Mouse (Mus musculus): Measurements from ENCODE around the gene Ms4a4a.
"Not testable (repeated sequence)": the region's sequence is repeated elsewhere in the genome, so short reads cannot be mapped to it uniquely, and the experiment has no call there.

Gene Ms4a4a

DNA sequence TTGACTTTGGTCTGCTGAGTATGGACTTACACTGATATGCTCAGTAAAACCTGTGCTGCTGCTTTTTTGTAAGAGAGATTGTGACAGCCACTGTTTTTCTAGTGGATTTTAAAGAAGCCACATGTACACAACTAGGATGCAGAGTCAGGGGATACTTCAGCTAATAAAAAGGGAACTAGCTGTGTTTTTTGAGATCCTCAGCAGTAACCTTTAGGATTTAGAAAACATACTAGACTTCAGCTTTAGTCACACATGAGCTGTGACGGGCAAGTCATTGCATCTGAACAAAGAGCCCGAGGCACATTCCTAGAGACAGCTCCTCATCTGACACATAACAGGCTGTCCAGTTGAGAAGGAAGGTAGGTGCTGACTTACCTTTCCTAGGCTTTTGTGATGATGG lies at the start of gene Ms4a4a:
Gene Ms4a4a, plus strand, starts transcription at position 251 of the 400 bp plus-strand sequence.
- no peak for DNase-seq (ENCODE audit: low read depth)

DNA sequence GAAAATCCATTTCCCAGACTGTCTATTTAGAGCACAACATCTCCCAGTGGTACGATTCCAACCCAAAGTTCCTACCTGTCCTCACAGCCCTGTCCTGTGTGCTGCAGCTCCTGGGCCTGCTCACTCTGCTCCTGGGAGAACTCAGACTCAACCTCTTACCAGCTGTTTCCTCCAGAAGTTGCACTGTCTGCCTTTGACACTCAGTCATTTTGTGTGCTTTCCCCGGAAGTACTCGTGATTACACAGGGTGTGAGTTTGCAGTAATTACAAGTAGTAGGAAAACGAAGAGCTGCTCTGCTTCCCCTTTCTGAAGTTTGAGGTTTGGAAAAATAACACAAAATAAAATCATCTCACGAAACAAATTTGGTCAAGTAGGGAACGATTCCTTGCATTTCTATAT lies 39.4 kb upstream of the Ms4a4a start, which contains the start of gene Ms4a7:
Gene Ms4a7, minus strand, starts transcription at position 215 of the 400 bp plus-strand sequence.
- no peak for DNase-seq (ENCODE audit: low read depth)

- DNase-seq (ENCODE audit: low read depth) = no peak
Observed at GRCm38 (mm10) chr19:11343147-11343546, 32.2 kb upstream of the Ms4a4a start.

GRCm38 (mm10) chr19:11343992-11344391 lies 31.3 kb upstream of the Ms4a4a start:
- no peak for DNase-seq (ENCODE audit: low read depth)

- no peak for DNase-seq (ENCODE audit: low read depth)
Observed at GRCm38 (mm10) chr19:11349698-11350481, 25.4 kb upstream of the Ms4a4a start.

DNA sequence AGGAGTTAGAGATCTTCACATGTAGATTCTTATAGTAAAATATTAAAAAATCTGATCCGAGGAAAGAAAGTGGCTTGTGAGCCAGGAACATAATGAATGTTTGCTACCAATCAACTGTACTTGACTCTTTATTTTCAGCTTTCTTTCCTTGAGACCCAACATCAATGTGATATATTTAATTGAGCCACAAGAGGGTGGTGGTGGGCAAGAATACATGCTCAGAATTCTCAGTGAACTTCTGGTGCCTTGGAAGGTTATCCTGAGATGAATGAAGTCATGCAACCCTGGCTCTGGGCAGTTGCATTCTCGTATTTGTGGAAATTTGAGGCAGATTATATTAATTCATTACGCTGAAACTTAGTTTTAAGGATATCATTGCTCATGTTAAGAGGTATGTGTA lies 23.4 kb upstream of the Ms4a4a start:
- DNase-seq (ENCODE audit: low read depth) = no peak

DNA sequence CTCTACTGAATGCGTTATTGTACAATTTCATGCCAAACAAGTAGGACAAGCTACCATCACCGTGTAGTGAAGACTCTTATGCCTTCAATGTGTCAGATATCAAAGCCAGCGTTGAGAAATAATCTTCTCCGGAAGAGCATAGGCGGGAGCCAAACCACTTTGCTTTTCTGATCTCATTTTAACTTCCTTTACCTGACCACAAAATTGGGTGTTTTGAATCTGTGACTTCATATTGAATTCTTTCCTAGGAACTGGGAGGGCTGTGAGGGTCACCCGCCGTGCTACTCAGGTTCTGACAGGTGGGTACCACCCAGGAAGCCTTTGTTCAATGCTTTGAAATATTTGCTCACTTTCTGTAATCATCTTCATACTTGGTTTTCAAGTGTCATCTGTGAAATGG lies 19.6 kb upstream of the Ms4a4a start:
- DNase-seq (ENCODE audit: low read depth) = no peak

- no peak for DNase-seq (ENCODE audit: low read depth)
Observed at GRCm38 (mm10) chr19:11360106-11360505, 15.2 kb upstream of the Ms4a4a start.

GRCm38 (mm10) chr19:11362002-11362401 lies 13.3 kb upstream of the Ms4a4a start:
- DNase-seq (ENCODE audit: low read depth) = no peak

DNA sequence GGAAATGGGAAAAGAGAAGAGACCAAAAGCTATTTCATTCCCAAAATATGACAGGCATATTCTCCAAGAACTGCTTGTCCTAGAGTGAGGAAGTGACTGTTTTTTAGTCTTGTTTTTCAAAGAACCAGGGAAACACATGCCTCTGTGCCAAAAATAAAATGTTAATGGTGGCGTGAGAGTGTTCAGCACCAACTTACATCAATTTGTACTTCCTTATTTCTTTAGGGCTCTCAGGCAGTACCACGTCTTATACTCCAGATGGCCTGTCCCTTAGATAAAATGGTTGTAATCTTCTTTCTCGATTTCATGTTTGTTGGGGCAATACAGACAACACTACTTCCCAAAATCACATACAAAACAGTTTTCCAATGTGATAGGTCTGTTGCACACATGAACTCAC lies 7.0 kb upstream of the Ms4a4a start:
- DNase-seq (ENCODE audit: low read depth) = no peak

DNA sequence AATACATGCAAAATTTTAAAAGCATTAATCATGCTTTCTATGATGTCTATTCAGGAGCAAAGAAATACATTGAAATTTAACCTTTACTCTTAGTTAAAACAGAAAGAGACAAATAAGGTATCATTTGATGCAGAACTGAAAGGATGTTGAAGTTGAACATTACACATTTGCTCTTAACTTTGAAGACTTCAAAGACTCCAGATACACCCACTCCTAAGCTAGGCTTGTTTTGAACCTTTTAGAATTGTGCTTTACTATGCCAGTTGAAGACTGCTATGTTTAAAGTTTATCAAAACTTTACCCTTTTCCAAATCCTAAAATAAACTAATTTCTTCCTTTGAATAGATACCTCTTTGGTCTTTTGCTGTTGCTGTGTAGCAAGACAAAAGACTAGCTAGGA lies 4.1 kb upstream of the Ms4a4a start:
- DNase-seq (ENCODE audit: low read depth) = no peak

- no peak for DNase-seq (ENCODE audit: low read depth)
Observed at GRCm38 (mm10) chr19:11376399-11376798, 1.1 kb downstream of the Ms4a4a start.

GRCm38 (mm10) chr19:11387109-11387508 lies 11.8 kb downstream of the Ms4a4a start:
- no peak for DNase-seq (ENCODE audit: low read depth)

DNA sequence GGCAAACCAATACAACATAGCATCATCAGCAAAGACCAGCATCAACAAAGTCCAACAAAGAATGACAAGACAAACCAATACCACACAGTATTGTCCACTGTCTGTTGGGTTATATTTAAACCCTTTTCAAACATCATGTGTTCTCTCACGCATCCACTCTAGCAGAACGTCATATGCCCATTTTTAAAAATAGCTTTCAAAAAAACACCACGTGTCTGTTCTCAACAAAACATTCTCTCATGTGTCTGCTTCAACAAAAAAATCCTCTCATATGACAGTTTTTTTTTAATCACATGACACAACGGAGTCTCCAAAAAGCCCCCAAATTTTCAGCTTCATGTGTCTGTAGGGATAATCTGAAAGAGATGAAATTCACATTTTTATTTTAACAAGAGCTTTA lies 12.4 kb downstream of the Ms4a4a start:
- no peak for DNase-seq (ENCODE audit: low read depth)

GRCm38 (mm10) chr19:11388949-11389348 lies 13.6 kb downstream of the Ms4a4a start:
- no peak for DNase-seq (ENCODE audit: low read depth)

- DNase-seq (ENCODE audit: low read depth) = no peak
Observed at GRCm38 (mm10) chr19:11395769-11396168, 20.4 kb downstream of the Ms4a4a start.

DNA sequence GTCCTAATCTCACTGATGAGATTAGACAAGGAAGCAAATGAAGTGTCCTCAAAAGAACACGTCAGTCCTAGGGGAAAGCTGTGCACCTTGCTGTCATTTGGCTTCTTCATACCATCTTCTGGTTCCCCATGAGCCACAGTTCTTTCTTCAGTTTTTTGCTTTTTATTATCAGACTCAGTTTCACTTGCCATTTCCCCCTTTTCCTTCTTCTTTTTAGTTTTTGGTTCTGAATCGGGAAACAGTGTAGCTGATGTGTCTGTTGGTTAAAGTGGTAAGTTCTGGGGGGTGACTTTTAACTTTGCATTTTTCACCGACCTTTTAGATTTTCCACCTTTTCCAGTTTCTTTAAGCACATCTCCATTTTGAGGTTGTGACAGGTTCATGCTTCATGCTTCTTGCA lies 29.2 kb downstream of the Ms4a4a start, which contains the start of gene Ms4a4c:
Gene Ms4a4c, plus strand, starts transcription at position 244 of the 400 bp plus-strand sequence.
- DNase-seq (ENCODE audit: low read depth) = no peak

DNA sequence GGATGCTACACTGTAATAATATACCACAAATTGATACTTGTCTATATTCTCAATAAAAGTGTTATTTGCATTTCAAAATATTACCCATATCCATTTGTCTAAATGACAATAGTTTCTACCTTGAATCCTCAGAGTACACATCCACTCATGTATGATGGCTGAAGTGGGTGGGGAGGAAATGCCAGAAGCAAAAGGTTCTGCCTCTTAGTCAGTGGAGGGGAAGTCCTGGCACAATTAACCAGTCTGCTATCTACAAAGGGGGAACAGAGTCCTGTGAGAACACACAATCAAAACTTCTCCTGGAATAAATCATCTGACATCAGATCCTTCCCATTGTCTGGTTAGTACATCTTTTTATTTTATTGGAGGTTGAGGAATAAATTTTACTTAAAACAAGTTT lies 32.1 kb downstream of the Ms4a4a start:
- no peak for DNase-seq (ENCODE audit: low read depth)

GRCm38 (mm10) chr19:11408591-11408990 lies 33.3 kb downstream of the Ms4a4a start:
- DNase-seq (ENCODE audit: low read depth) = no peak

- no peak for DNase-seq (ENCODE audit: low read depth)
Observed at GRCm38 (mm10) chr19:11411640-11412039, 36.3 kb downstream of the Ms4a4a start.

DNA sequence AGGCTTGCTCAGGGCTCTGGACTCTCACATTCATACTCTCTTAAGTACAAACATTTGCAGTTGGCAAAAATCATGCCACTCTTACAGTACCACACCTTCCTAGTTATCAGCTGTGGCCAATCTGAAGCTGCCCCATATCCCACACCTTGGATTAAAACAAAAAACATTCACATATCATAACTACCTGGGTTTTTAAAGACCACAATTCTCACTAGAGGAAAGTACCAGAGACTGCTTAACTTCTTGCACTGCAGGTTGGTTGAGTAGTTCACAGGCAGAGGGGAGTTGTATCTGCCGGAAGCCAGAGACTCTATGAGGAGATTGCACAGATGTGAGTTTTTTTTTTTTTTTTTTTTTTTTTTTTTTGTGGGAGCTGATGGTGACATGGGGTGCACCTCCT lies 38.8 kb downstream of the Ms4a4a start:
- DNase-seq (ENCODE audit: low read depth) = no peak

DNA sequence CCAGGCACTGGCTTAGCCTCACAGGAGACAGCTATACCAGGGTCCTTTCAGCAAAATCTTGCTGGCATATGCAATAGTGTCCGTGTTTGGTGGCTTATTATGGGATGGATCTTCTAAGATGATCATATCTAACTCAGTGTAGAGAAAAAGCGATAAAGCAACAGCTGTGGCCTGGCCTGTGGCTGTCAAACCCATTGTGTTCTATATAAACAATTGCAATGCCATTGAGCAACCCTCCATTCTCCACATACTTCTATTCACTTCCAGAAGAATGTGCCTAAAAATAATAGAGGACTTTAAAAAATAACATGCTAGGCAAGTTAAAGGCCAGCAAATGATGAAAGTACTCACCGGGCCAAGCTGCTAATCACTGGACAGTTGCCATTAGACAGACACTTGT lies 40.3 kb downstream of the Ms4a4a start:
- no peak for DNase-seq (ENCODE audit: low read depth)

DNA sequence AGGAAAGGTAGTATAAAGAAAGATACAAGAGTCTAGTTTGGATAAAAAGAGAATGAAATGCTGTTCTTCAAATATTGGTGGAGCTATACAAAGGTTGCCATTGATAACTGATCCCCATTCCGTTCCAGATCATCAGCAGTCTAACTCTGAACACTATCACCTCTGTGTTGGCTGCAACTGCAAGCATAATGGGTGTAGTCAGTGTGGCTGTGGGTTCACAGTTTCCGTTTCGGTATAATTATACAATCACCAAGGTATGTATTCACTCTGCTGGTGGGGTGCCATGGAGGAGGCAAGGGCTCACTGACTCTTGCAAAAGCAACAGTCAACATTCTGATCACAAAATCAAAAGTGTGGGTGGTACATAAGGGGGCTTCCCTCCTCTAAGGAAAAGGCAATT lies 43.5 kb downstream of the Ms4a4a start:
- DNase-seq (ENCODE audit: low read depth) = not testable (repeated sequence)

GRCm38 (mm10) chr19:11431209-11431608 lies 55.9 kb downstream of the Ms4a4a start:
- not testable (repeated sequence) for DNase-seq (ENCODE audit: low read depth)
